Mouse (Mus musculus) heart, adult 8-10 months (tissue): ENCODE results near the gene Lamtor1. TPM values are rescaled to one million over a fixed set of nuclear protein-coding genes. Genes with fewer than 3 reads are reported as not detected.

Experiments used
- DNase-seq: peaks from one replicate; pipeline ENCODE4 v3.0.0; 2022; ENCODE audit warnings: low spot score
- microRNA-seq: library from miRNA; unstranded; fragments of <30 nt; microRNA quantifications from one replicate; pipeline ENCODE4 v1.2.0, GENCODE M21; 2022
- total RNA-seq, 4 experiments: library from RNA; stranded (reverse); gene quantifications; 2 replicates each; pipeline ENCODE4 v1.2.4; 2022

Lamtor1 gene
- total RNA-seq, 4 experiments from 2014 or later = 119 to 133 (median 122) TPM

DNA sequence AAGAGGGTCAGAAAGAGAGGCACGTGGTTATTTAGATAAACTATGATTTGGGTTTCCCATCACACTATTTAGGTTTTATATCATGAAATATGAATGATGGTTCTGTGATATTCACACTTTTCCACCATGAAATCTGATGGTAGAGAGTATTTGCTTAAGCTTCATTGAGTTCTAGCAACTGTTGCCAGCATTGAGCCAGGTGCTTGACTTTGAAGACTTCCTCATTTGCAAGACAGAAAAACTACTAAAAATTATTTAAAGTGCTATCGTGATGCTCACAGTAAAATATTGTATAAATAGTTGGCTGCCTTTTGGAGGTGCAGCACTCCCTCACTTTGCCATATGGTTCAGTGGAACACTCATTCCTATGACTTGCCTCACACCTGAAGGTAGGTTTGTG, 49.6 kb downstream of the Lamtor1 start:
- DNase-seq = no peak

DNA sequence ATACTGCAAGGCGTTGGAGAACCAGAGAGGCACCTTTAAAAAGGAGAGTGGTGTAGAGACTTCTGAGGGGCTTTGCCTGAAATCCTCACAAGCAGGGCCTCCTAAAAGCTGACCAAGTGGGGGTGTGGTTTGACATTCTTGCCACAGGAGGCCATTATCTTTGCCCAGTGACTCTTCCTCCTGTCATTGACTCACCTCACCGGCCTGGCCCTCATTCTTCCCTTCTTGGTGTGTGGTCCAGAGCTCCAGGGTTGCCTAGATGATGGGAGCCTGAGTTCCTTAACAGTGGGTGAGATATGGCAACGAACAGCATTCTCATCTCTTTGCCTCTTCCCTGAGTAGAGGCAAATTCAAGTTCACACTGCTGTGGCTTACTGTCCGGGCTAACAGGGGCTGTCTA, 50.2 kb downstream of the Lamtor1 start:
- DNase-seq = no peak

DNA sequence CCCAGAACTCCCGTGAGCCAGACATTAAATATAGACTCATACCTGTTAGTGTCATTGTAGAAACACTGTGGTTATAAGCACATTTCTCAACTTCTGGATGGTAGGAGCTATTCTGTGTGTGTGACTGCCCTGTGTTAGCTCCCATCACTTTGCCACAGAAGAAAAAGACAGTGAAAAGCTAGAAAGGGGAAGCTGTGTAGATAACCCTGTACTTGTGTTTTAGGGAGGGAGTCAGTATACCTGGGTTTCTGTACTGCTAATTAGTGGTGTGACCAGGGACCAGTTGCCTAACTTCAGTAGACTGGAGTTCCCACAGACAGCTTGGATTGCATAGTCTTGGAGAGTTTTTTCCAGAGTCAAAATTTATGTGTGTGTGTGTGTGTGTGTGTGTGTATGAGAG, 50.8 kb downstream of the Lamtor1 start:
- no peak for DNase-seq

DNA sequence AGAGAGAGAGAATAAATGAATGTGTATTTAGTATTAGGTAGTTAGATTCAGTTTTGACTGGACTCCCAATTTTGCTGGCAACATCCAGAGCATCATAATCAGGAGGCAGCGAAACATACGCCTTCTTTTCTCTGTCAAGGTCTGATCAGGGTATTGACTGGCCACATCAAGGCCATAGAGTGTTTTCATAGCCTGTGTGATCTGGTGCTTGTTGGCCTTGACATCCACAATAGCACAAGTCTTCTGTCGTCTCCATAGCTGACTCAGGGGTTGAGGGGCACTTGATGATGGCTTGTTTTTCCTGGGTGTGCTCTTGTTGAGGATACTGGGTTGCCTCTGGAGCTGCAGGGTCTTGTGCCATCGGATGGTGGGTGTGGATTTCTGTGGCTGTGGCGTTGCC, 51.2 kb downstream of the Lamtor1 start:
- DNase-seq = no peak

DNA sequence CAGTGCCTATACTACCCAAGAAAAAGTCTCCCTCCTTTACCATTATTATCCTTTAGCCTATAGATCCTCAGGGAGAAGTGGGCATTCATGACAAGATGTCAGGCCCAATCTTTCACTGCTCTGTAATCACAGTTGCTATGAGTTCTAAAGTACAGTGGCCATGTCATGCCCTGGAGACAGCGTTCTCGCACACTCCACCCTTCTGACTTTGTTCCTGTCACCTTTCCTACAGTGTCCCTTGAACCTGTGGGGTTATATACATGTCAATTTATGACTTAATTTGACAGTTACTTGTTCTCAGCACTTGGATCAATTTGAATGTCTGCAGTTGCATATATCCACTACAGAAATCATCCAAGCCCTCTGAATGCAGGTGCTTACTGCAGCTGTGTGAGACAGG, 57.1 kb downstream of the Lamtor1 start:
- DNase-seq = no peak

DNA sequence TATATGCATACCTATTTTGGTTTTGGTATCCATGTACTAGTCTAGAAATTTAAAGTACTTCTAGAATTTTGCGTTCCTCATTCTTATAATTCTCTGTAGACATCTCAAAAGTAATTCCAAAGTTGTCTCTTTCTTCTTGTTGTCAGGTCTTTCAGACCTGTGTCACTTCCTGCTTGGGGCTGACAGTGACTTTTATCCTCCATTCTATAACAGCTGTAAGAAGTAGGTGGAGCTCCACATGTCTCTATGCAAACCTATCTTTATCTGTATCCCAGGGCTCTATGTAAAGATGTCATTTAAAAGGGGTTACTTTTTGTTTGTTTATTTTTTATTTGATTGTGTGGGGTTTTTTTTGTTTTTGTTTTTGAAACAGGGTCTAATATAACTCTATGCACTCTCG, 57.9 kb downstream of the Lamtor1 start:
- no peak for DNase-seq

DNA sequence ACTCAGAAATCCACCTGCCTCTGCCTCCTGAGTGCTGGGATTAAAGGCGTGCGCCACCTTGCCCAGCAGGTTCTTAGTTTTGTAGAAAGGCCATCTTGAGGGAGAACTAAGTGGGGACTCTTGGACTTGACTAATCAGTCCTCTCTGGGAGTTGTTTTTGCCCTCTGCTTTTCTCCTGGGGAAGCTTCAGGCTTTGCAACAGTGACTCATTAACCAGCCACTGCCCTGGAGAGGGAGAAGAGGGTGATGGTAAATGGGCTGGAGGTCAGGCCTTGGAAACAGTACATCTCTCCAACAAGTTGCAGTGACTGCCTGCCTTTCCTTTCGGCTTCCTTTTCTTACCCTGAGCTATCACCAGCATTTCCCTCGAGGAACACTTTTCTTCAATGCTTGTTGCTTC, 58.8 kb downstream of the Lamtor1 start:
- DNase-seq = no peak

DNA sequence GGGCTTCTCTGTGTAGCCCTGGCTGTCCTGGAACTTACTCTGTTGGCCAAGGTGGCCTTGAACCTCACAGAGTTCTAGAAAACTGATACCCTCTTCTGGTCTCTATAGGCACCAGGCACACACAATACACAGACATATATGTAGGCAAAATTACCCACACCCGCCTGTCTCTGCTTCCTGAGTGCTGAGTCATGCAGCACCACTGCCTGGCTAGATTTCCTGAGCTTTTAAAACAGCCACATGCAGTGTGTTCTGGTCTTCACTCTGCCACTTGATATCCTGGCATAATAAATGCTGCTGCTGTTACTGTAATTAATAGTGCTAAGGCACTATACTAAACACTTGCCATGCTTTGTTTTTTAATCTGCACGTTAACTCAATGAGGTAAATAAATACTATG, 59.9 kb downstream of the Lamtor1 start:
- no peak for DNase-seq

DNA sequence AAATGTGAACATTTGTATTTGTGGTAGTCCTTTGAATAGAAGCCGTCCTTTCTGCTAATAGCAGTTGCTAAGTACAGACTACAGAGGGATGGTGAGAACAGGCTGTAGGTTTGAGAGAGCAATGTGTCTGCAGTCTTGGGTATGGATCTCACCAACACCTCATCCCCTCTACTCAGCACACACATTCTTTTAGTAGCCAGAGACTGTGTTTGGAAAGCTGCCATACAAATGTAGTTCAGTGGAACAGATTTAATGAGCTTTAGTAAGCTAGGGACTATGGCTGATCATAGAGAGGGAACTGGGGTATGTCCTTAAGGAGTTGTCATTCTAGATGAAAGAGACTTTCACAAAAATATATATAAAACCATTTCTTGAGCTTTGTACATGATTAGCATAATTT, 61.6 kb downstream of the Lamtor1 start:
- DNase-seq = no peak

DNA sequence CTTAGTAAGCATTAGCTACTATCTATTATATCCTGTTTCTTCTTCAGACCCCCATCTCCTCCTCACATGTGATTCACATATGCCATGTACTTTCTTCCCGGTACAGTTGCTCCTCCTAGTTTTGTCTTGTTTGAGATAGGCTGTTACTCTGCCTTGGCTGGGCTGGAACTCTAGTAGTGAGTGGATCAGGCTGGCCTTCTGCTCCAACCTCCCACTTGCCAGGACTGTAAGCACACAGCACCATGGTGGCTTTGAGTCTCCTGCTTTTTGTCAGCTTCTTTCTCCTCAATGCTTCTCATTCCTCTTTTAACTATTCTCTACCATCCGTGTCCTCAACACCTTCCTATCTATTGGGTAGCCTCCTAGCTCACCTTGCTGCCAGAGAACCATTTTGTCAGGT, 63.0 kb downstream of the Lamtor1 start:
- no peak for DNase-seq

DNA sequence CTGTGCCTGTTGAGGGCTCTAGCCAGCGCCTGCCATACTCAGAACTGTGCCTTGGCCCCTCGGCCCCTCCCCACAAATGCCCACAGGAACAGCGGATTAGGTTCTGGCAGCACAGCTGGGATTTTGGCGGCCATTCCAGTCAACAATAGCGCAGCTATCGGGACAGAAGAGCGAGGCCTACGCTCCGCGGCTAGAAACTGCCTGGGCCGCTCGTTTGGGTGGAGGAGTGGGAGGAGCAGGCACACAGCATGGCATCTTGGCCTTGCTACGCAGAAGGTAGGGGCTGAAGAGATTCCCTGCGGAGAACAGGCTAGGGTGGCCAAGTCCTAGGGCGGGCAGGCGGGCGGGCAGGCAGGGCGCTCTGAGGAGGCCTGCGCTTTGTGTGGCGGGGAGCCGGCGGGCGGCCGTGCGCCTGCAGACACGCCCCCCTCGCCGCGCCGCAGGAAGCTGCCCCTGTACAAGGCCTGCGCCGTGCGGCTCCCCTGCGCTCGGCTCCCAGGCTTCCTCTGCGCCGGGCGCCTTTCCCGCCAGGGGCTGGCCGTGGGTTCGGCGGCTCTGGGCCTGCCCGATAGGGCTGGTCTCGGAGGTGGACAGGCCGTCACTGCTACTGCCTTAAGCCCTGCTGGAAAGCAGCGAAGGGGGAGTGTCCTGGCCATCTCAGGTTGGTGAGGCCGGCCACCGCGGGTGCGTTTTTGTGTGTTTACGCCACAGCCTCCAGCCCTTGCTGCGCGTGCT, 64.2 kb downstream of the Lamtor1 start:
- DNase-seq = peak; percentile 83

DNA sequence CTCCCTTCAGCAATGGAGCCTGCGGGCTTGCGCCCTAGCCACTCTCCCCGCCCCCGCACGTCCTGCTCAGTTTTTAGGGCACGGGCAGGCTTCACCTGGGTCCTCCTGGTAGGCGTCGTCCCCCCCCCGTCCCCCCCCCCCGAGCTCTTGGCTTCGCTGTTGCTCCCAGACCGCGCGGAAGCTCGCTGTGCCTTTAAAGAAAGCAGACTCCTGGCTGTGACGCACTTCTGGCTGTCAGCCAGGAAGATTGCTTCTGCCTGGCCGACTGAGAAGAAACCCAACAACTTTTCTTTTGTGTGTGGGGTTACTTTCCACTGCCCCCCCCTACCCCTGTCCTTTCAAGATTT, 64.7 kb downstream of the Lamtor1 start:
- peak; percentile 91 for DNase-seq

DNA sequence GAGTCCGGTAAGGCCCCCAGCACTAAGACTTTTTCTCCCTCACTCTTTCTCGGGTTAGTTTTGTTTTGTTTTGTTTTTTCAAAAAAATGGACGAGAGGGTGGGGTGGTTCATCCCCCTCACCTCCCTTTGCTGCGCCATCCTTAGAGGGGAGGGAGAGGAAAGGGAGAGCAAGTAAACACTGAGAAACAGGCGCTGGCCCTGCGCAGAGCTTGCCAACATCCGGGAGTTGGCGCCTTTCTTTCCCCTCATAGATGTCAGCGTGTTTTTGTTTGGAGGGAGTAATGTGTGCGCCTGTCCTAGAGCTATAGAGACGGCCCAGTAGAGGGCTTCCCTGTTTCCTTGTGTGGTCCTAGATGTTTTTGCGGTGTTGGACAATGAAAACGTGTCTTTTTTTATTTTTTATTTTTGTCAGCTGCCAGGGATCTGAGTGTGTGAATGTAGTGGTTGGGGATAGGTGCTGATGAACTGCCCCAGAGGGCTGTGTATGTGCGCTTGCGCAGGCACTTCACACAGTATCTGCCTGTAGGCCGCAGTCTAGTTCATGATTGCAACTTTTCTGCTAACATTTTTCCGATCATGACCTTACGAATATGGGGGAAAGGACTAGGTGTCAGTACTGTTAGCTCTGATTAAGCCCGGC, 65.2 kb downstream of the Lamtor1 start:
- DNase-seq = peak; percentile 83

DNA sequence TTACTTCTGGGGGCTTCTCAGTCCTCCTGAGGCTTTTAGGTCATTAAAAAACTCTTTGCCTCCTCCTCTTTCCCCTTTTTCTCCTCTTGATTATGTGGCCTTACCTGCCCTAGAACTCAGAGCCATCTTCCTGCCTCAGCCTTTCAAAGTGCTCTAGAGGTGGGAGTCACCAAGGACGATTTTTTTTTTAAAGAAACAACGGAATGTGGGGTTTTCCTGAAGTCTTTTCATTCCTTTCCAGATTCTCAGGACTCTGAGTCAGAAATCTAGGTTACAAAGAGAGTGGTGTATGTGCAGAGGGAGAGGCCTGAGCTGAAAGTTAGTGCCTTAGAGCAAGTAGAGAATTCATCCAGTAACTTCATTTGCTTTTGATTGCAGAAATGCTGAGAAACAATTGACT, 66.0 kb downstream of the Lamtor1 start:
- no peak for DNase-seq

DNA sequence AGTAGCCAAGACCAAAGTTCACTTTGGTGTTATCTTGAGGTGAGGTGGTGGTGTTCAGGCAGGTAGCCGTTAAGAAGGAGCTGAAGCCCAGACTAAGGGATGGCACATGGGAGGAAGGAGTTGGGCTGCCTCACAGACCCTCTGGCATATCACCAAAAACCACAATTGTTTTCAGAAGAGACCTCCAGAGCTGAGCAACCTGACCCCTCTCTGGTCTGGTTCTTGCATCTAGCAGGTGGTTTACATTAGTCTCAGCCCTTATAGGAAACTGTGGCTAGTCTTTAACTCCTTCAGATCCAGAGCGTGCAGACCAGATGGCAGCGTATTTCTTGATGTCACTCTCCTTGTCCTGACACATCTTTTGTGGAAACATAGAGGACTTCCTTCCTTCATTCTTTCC, 68.0 kb downstream of the Lamtor1 start:
- no peak for DNase-seq

DNA sequence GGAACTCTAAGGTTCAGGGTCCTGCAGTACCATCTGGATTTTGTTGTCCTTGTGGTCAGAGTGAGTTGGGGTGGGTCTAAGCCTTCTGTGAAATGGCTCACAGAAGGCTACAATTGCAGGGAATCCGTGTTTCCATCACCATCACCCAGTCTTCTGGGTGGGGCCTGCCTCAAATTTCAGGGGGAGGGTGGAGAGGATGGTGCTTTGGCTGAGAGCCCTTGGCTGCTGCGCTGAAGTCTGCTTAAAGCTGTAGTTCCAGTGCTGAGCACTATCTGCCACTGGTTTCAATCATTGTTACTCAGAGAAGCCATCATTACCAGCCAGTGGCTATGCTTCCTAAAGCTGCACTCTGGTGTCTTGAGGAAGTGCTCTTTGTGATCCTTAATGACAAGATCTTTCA, 68.8 kb downstream of the Lamtor1 start:
- peak; percentile 50 for DNase-seq

Small RNA genes lying within 50 kb of the gene (microRNA-seq; reads per million reads assigned to microRNA genes)
- gene Gm22655 = not detected

Other genes starting within 250 kb of the Lamtor1 start
- 10 to 100 TPM; 73.5 to 96.2 (median 93.6) TPM for gene Clpb, start 242.3 kb upstream of the Lamtor1 start, total RNA-seq
- under 1 TPM in 2 of 4 experiments, not detected in 2; 0.22 to 0.37 TPM for gene Phox2a, start 87.6 kb upstream of the Lamtor1 start, total RNA-seq
- gene Inppl1, start 67.7 kb upstream of the Lamtor1 start, total RNA-seq = 100 to 1,000 TPM; 174 to 207 (median 187) TPM
- gene Folr2, start 48.7 kb upstream of the Lamtor1 start, total RNA-seq = 1 to 10 TPM; 3.1 to 5.9 (median 4.3) TPM
- 10 to 100 TPM; 20.8 to 26.8 (median 24.9) TPM for gene Anapc15, start 42.2 kb upstream of the Lamtor1 start, total RNA-seq
- under 1 TPM in 1 of 4 experiments, not detected in 3; 0.44 TPM for gene Folr1, start 35.1 kb upstream of the Lamtor1 start, total RNA-seq
- not detected for gene Tomt, start 455 bp downstream of the Lamtor1 start, total RNA-seq
- gene Lrrc51, start 28.0 kb downstream of the Lamtor1 start, total RNA-seq = 1 to 10 TPM; 4.3 to 6.2 (median 5.4) TPM
- 100 to 1,000 TPM in 2 of 4 experiments, 10 to 100 TPM in 2; 90.6 to 103 (median 98.5) TPM for gene Numa1, start 28.2 kb downstream of the Lamtor1 start, total RNA-seq
- gene Il18bp, start 112.8 kb downstream of the Lamtor1 start, total RNA-seq = 10 to 100 TPM in 2 of 4 experiments, 1 to 10 TPM in 2; 7.1 to 15.8 (median 9.8) TPM
- gene Rnf121, start 159.6 kb downstream of the Lamtor1 start, total RNA-seq = 10 to 100 TPM; 19.4 to 25.8 (median 22.5) TPM
- gene Xndc1, start 159.6 kb downstream of the Lamtor1 start, total RNA-seq = 1 to 10 TPM; 4.9 to 8.4 (median 6.2) TPM
- gene Xntrpc, start 159.8 kb downstream of the Lamtor1 start, total RNA-seq = 1 to 10 TPM in 2 of 4 experiments, under 1 TPM in 2; 0.47 to 1.1 (median 0.82) TPM
- gene Trpc2, start 177.2 kb downstream of the Lamtor1 start, total RNA-seq = under 1 TPM in 2 of 4 experiments, not detected in 2; 0.11 to 0.87 TPM
- 100 to 1,000 TPM; 301 to 387 (median 344) TPM for gene Art1, start 195.8 kb downstream of the Lamtor1 start, total RNA-seq
- 10 to 100 TPM; 15.4 to 33.2 (median 23.0) TPM for gene Art5, start 203.6 kb downstream of the Lamtor1 start, total RNA-seq
- not detected for gene Chrna10, start 210.9 kb downstream of the Lamtor1 start, total RNA-seq